Mouse (Mus musculus) embryonic facial prominence, embryonic 13.5 days (tissue): ENCODE results near the gene Myo1a. TPM values are rescaled to one million over a fixed set of nuclear protein-coding genes. Genes with fewer than 3 reads are reported as not detected.
"Not testable (repeated sequence)": the region's sequence is repeated elsewhere in the genome, so short reads cannot be mapped to it uniquely, and the experiment has no call there.

ENCODE experiments used
- ATAC-seq: fragments of 200-750 bp; cut with Nextera tagmentation; 2 replicates; pipeline ENCODE4 v1.8.0; 2017; ENCODE audit warnings: low read depth; ENCODE audit not compliant: insufficient number of reproducible peaks, insufficient read depth, low FRiP score, low TSS enrichment
- H3K27ac ChIP-seq: fragments of 300-500 bp; sonication (generic); 2 replicates; pipeline ENCODE4 v1.5.1; 2015; ENCODE audit warnings: moderate library complexity, mild to moderate bottlenecking, inconsistent platforms
- H3K27me3 ChIP-seq: fragments of 300-500 bp; sonication (generic); 2 replicates; pipeline ENCODE4 v1.6.1; 2015; ENCODE audit warnings: mild to moderate bottlenecking, inconsistent platforms
- H3K36me3 ChIP-seq: fragments of 300-500 bp; sonication (generic); 2 replicates; pipeline ENCODE4 v1.6.1; 2015; ENCODE audit warnings: mild to moderate bottlenecking, inconsistent platforms
- H3K4me1 ChIP-seq: fragments of 300-500 bp; sonication (generic); 2 replicates; pipeline ENCODE4 v1.6.1; 2015; ENCODE audit warnings: inconsistent platforms
- H3K4me2 ChIP-seq: fragments of 300-500 bp; sonication (generic); 2 replicates; pipeline ENCODE4 v1.6.1; 2015; ENCODE audit warnings: moderate library complexity, mild to moderate bottlenecking, inconsistent platforms
- H3K4me3 ChIP-seq: fragments of 300-500 bp; sonication (generic); 2 replicates; pipeline ENCODE4 v1.5.1; 2015; ENCODE audit warnings: mild to moderate bottlenecking, inconsistent platforms
- H3K9ac ChIP-seq: fragments of 300-500 bp; sonication (generic); 2 replicates; pipeline ENCODE4 v1.6.1; 2015; ENCODE audit warnings: mild to moderate bottlenecking, inconsistent platforms
- H3K9me3 ChIP-seq: fragments of 300-500 bp; sonication (generic); 2 replicates; pipeline ENCODE4 v1.6.1; 2016; ENCODE audit warnings: inconsistent platforms
- WGBS: fragments of 180-500 bp; shearing (Covaris S2); methylation state at CpG from one replicate; pipeline ENCODE4 v1.1.7; 2015; ENCODE audit warnings: mixed read lengths; 5-methylcytosine and 5-hydroxymethylcytosine counted together
- polyA plus RNA-seq: library from polyadenylated mRNA; unstranded; fragments of >200 nt; fragmentation: Nextera tagmentation; extraction: Ambion mirVana; gene quantifications from 2 replicates; pipeline ENCODE4 v1.2.1, GENCODE M21; 2015

Gene Myo1a
- polyA plus RNA-seq, 1 experiment from 2014 or later, result 0.66 TPM

- peaks cover 16% of the 10 kb centered on the region for H3K36me3 ChIP-seq
- no peaks in the 10 kb centered on the region for H3K9me3 ChIP-seq
- no peaks in the 10 kb centered on the region for H3K27me3 ChIP-seq
- H3K9ac ChIP-seq, result no peak within 1 kb of the TSS
- no peak within 1 kb of the TSS for H3K27ac ChIP-seq
- no peak for ATAC-seq
- H3K4me1 ChIP-seq, result peaks cover 11% of the 10 kb centered on the region
- 45% methylated on average over 8 of the region's 8 CpGs for WGBS
- peak within 1 kb of the TSS; percentile 41; the same call in 1 of the 2 replicates for H3K4me2 ChIP-seq
- H3K4me3 ChIP-seq, result no peak within 1 kb of the TSS
Observed at GRCm38 (mm10) chr10:127751548-127751947, 46.6 kb downstream of the Myo1a start, which contains the start of gene Gpr182. Gene Gpr182, minus strand, starts transcription at chr10:127751732.

- no peaks in the 10 kb centered on the region for H3K27me3 ChIP-seq
- H3K4me1 ChIP-seq, result no peaks in the 10 kb centered on the region
- no peaks in the 10 kb centered on the region for H3K36me3 ChIP-seq
- no peak overlapping the region for H3K27ac ChIP-seq
- no peak for ATAC-seq
- H3K9ac ChIP-seq, result no peak overlapping the region
- H3K4me3 ChIP-seq, result no peak overlapping the region
- 61% methylated on average over 6 of the region's 6 CpGs for WGBS
- no peaks in the 10 kb centered on the region for H3K9me3 ChIP-seq
- H3K4me2 ChIP-seq, result no peak overlapping the region
Observed at GRCm38 (mm10) chr10:127754566-127755166, 49.7 kb downstream of the Myo1a start.

GRCm38 (mm10) chr10:127755246-127755645 lies 50.3 kb downstream of the Myo1a start:
- H3K4me2 ChIP-seq, result no peak overlapping the region
- ATAC-seq, result no peak

GRCm38 (mm10) chr10:127755770-127756468 lies 50.9 kb downstream of the Myo1a start:
- H3K27ac ChIP-seq, result no peak overlapping the region
- no peaks in the 10 kb centered on the region for H3K4me1 ChIP-seq
- no peaks in the 10 kb centered on the region for H3K9me3 ChIP-seq
- H3K4me2 ChIP-seq, result peak overlapping the region; percentile 51
- H3K36me3 ChIP-seq, result no peaks in the 10 kb centered on the region
- H3K9ac ChIP-seq, result peak overlapping the region; percentile 27; the same call in 1 of the 2 replicates
- no peaks in the 10 kb centered on the region for H3K27me3 ChIP-seq
- peak overlapping the region; percentile 10; the same call in 1 of the 2 replicates for H3K4me3 ChIP-seq
- ATAC-seq, result no peak
- 41% methylated on average over 18 of the region's 18 CpGs for WGBS

More at GRCm38 (mm10) chr10:127755246-127755645, 50.3 kb downstream of the Myo1a start:
- no peaks in the 10 kb centered on the region for H3K36me3 ChIP-seq
- no peak overlapping the region for H3K9ac ChIP-seq
- no peaks in the 10 kb centered on the region for H3K27me3 ChIP-seq
- no peak overlapping the region for H3K27ac ChIP-seq
- H3K9me3 ChIP-seq, result no peaks in the 10 kb centered on the region
- 77% methylated on average over 3 of the region's 3 CpGs for WGBS
- H3K4me1 ChIP-seq, result no peaks in the 10 kb centered on the region
- no peak overlapping the region for H3K4me3 ChIP-seq

- H3K4me3 ChIP-seq, result no peak within 1 kb of the TSS
- H3K9me3 ChIP-seq, result no peaks in the 10 kb centered on the region
- no peak within 1 kb of the TSS for H3K27ac ChIP-seq
- H3K4me2 ChIP-seq, result no peak within 1 kb of the TSS
- no peaks in the 10 kb centered on the region for H3K36me3 ChIP-seq
- WGBS, result 64% methylated on average over 9 of the region's 9 CpGs
- no peak for ATAC-seq
- H3K9ac ChIP-seq, result no peak within 1 kb of the TSS
- H3K27me3 ChIP-seq, result no peaks in the 10 kb centered on the region
- H3K4me1 ChIP-seq, result no peaks in the 10 kb centered on the region
Observed at GRCm38 (mm10) chr10:127759181-127760110, 54.5 kb downstream of the Myo1a start, which contains the start of the genes Rdh1 and Rdh16f1. Gene Rdh1, plus strand, starts transcription at chr10:127759721. Gene Rdh16f1, plus strand, starts transcription at chr10:127759787.

- not testable (repeated sequence) for H3K36me3 ChIP-seq, H3K9ac ChIP-seq, H3K9me3 ChIP-seq, H3K27ac ChIP-seq, H3K4me3 ChIP-seq, H3K27me3 ChIP-seq, ATAC-seq, H3K4me2 ChIP-seq, H3K4me1 ChIP-seq
- WGBS, result 91% methylated on average over 10 of the region's 10 CpGs
Observed at GRCm38 (mm10) chr10:127762926-127763325, 58.0 kb downstream of the Myo1a start.

- no peak for ATAC-seq
- Histone ChIP-seq H3K4me3 (no peak overlapping the region), H3K27ac (no peak overlapping the region), H3K4me1 (no peaks in the 10 kb centered on the region), H3K9ac (no peak overlapping the region), H3K27me3 (no peaks in the 10 kb centered on the region), H3K9me3 (no peaks in the 10 kb centered on the region), H3K36me3 (no peaks in the 10 kb centered on the region), H3K4me2 (no peak overlapping the region)
- 61% methylated on average over 12 of the region's 12 CpGs for WGBS
Observed at GRCm38 (mm10) chr10:127763914-127764680, 59.1 kb downstream of the Myo1a start.

GRCm38 (mm10) chr10:127766564-127766963 lies 61.6 kb downstream of the Myo1a start:
- Histone ChIP-seq H3K9ac (no peak overlapping the region), H3K4me1 (no peaks in the 10 kb centered on the region), H3K9me3 (no peaks in the 10 kb centered on the region), H3K4me3 (no peak overlapping the region), H3K27ac (no peak overlapping the region), H3K36me3 (no peaks in the 10 kb centered on the region), H3K4me2 (no peak overlapping the region), H3K27me3 (no peaks in the 10 kb centered on the region)
- 72% methylated on average over 1 of the region's 1 CpGs for WGBS
- ATAC-seq, result no peak

Other genes with a start within 250 kb of the Myo1a start
- 2.0 and 3.2 TPM in 2 replicates for gene Stac3, start 203.5 kb upstream of the Myo1a start, polyA plus RNA-seq
- gene Ndufa4l2, start 190.2 kb upstream of the Myo1a start, polyA plus RNA-seq, result 20.0 and 32.7 TPM in 2 replicates
- gene Shmt2, start 182.7 kb upstream of the Myo1a start, polyA plus RNA-seq, result 81.7 and 92.3 TPM in 2 replicates
- 3.0 and 3.9 TPM in 2 replicates for gene Nxph4, start 170.6 kb upstream of the Myo1a start, polyA plus RNA-seq
- gene Lrp1, start 84.0 kb upstream of the Myo1a start, polyA plus RNA-seq, result 139 and 159 TPM in 2 replicates
- gene Stat6, start 62.2 kb upstream of the Myo1a start, polyA plus RNA-seq, result 21.1 and 22.0 TPM in 2 replicates
- gene Nemp1, start 38.3 kb upstream of the Myo1a start, polyA plus RNA-seq, result 9.1 and 10.6 TPM in 2 replicates
- 19.5 and 20.3 TPM in 2 replicates for gene Nab2, start 36.6 kb upstream of the Myo1a start, polyA plus RNA-seq
- gene Tac2, start 19.3 kb downstream of the Myo1a start, polyA plus RNA-seq, result 0.55 TPM in 1 of 2 replicates, not detected in the other
- gene Zbtb39, start 34.4 kb downstream of the Myo1a start, polyA plus RNA-seq, result 3.7 TPM in 2 replicates
- 0.90 and 1.2 TPM in 2 replicates for gene Gpr182, start 46.6 kb downstream of the Myo1a start, polyA plus RNA-seq
- gene Rdh1, start 54.6 kb downstream of the Myo1a start, polyA plus RNA-seq, result 0.06 TPM in 1 of 2 replicates, not detected in the other
- not detected in 2 replicates for gene Rdh16f1, start 54.6 kb downstream of the Myo1a start, polyA plus RNA-seq
- 0.34 and 0.37 TPM in 2 replicates for gene Rdh9, start 71.2 kb downstream of the Myo1a start, polyA plus RNA-seq
- gene Rdh16, start 96.0 kb downstream of the Myo1a start, polyA plus RNA-seq, result not detected in 2 replicates
- not detected in 2 replicates for gene Rdh19, start 144.8 kb downstream of the Myo1a start, polyA plus RNA-seq
- gene Rdh16f2, start 161.3 kb downstream of the Myo1a start, polyA plus RNA-seq, result not detected in 2 replicates
- 0.21 TPM in 1 of 2 replicates, not detected in the other for gene Rdh7, start 183.6 kb downstream of the Myo1a start, polyA plus RNA-seq
- 0.08 and 0.10 TPM in 2 replicates for gene Sdr9c7, start 193.3 kb downstream of the Myo1a start, polyA plus RNA-seq